Mouse (Mus musculus): Measurements from ENCODE around the gene Cdh18. TPM values are rescaled to one million over a fixed set of nuclear protein-coding genes. Genes with fewer than 3 reads are reported as not detected.

Gene Cdh18
- polyA plus RNA-seq (2012; rRNA removed) = 7.1 and 7.5 TPM in 2 replicates

GRCm38 (mm10) chr15:22548711-22549271 is at the start of gene Cdh18:
Gene Cdh18 (plus strand): TSS chr15:22549022.

